Mouse (Mus musculus): ENCODE results near the gene Lipt2. TPM values are rescaled to one million over a fixed set of nuclear protein-coding genes. Genes with fewer than 3 reads are reported as not detected.

Lipt2 gene
- polyA plus RNA-seq, 1 experiment = 3.6 TPM

- WGBS = 94% methylated on average over 2 of the region's 2 CpGs
- Histone ChIP-seq H3K36me3 (ENCODE audit: control insufficient read depth, insufficient read depth, low read length) (no peaks in the 10 kb centered on the region), H3K27me3 (replicated peaks; ENCODE audit: control insufficient read depth, insufficient read depth, low read length) (no peaks in the 10 kb centered on the region), H3K4me3 (ENCODE audit: insufficient read depth, low read depth, low read length) (no peak overlapping the region), H3K27ac (ENCODE audit: insufficient read depth, low read depth, low read length) (no peak overlapping the region), H3K4me1 (ENCODE audit: control insufficient read depth, insufficient read depth, low read length) (no peaks in the 10 kb centered on the region)
- TF ChIP-seq POLR2A (IDR thresholded peaks at IDR 0.05; ENCODE audit: low read depth, low read length) (no peak), CTCF (conservative IDR thresholded peaks at IDR 0.05; ENCODE audit: insufficient read depth, insufficient read length, low read depth, low read length) (peak; percentile 58)
- DNase-seq = peak; percentile 43
Measured at GRCm38 (mm10) chr7:100124211-100124610, 34.9 kb upstream of the Lipt2 start.

GRCm38 (mm10) chr7:100125166-100125565, 33.9 kb upstream of the Lipt2 start:
- no peaks in the 10 kb centered on the region for H3K36me3 ChIP-seq (ENCODE audit: control insufficient read depth, insufficient read depth, low read length)
- no peak overlapping the region for H3K4me3 ChIP-seq (ENCODE audit: insufficient read depth, low read depth, low read length)
- no peak for TF ChIP-seq POLR2A (IDR thresholded peaks at IDR 0.05; ENCODE audit: low read depth, low read length)
- H3K27ac ChIP-seq (ENCODE audit: insufficient read depth, low read depth, low read length) = no peak overlapping the region
- H3K27me3 ChIP-seq (replicated peaks; ENCODE audit: control insufficient read depth, insufficient read depth, low read length) = no peaks in the 10 kb centered on the region
- peak; percentile 22 for DNase-seq
- no peaks in the 10 kb centered on the region for H3K4me1 ChIP-seq (ENCODE audit: control insufficient read depth, insufficient read depth, low read length)
- 77% methylated on average over 4 of the region's 4 CpGs for WGBS

DNA sequence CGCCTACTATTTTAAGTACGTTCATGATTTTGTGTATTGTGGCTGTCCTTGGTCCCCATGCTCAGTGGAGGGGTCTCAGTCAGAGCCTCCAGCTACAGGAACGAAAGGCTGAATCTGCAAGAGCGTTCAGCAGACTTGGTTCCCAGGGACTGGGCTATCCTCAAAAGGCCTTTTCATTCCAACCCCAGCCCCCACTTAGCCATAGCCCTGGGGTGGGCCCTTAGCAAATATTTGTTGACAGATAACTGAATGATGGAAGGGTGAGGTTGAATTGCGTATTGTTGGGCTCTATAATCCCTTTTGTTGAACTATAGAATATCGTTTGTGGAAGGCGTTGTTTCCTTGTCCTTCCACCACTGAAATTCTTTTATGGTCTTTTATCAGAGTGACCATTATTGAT, 32.6 kb upstream of the Lipt2 start:
- Histone ChIP-seq H3K4me1 (ENCODE audit: control insufficient read depth, insufficient read depth, low read length) (no peaks in the 10 kb centered on the region), H3K36me3 (ENCODE audit: control insufficient read depth, insufficient read depth, low read length) (no peaks in the 10 kb centered on the region), H3K27ac (ENCODE audit: insufficient read depth, low read depth, low read length) (no peak overlapping the region), H3K4me3 (ENCODE audit: insufficient read depth, low read depth, low read length) (no peak overlapping the region), H3K27me3 (replicated peaks; ENCODE audit: control insufficient read depth, insufficient read depth, low read length) (no peaks in the 10 kb centered on the region)
- DNase-seq = no peak
- TF ChIP-seq POLR2A (IDR thresholded peaks at IDR 0.05; ENCODE audit: low read depth, low read length) (no peak), CTCF (conservative IDR thresholded peaks at IDR 0.05; ENCODE audit: insufficient read depth, insufficient read length, low read depth, low read length) (no peak)
- 95% methylated on average over 7 of the region's 7 CpGs for WGBS

GRCm38 (mm10) chr7:100128262-100129041, 30.6 kb upstream of the Lipt2 start:
- WGBS = 62% methylated on average over 7 of the region's 7 CpGs
- H3K27ac ChIP-seq (ENCODE audit: insufficient read depth, low read depth, low read length) = no peak overlapping the region
- H3K4me1 ChIP-seq (ENCODE audit: control insufficient read depth, insufficient read depth, low read length) = no peaks in the 10 kb centered on the region
- TF ChIP-seq CTCF (conservative IDR thresholded peaks at IDR 0.05; ENCODE audit: insufficient read depth, insufficient read length, low read depth, low read length) = no peak
- TF ChIP-seq POLR2A (IDR thresholded peaks at IDR 0.05; ENCODE audit: low read depth, low read length) = no peak
- no peak for DNase-seq
- H3K36me3 ChIP-seq (ENCODE audit: control insufficient read depth, insufficient read depth, low read length) = no peaks in the 10 kb centered on the region
- no peak overlapping the region for H3K4me3 ChIP-seq (ENCODE audit: insufficient read depth, low read depth, low read length)
- H3K27me3 ChIP-seq (replicated peaks; ENCODE audit: control insufficient read depth, insufficient read depth, low read length) = no peaks in the 10 kb centered on the region

DNA sequence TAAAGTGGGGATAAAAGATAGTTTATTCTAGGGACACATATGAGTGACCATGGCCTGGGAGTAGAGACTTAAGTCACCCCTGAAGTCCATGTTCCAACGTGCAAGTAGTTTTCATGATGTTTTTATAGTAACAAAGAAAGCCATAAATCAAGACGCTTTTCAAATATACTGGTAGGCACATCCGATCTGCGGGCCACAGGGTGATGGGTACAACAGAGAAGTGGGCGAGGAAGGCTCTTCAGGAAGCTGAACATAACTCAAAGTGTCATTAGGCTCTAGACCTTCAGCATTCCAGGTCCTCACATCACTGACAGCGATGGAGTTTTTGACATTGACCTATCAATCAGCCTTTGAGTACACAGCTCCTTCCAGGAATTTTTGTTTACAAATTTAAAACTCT, 28.5 kb upstream of the Lipt2 start:
- no peak for DNase-seq
- TF ChIP-seq POLR2A (IDR thresholded peaks at IDR 0.05; ENCODE audit: low read depth, low read length) = no peak
- no peak for TF ChIP-seq CTCF (conservative IDR thresholded peaks at IDR 0.05; ENCODE audit: insufficient read depth, insufficient read length, low read depth, low read length)
- Histone ChIP-seq H3K4me1 (ENCODE audit: control insufficient read depth, insufficient read depth, low read length) (no peaks in the 10 kb centered on the region), H3K27ac (ENCODE audit: insufficient read depth, low read depth, low read length) (no peak overlapping the region), H3K27me3 (replicated peaks; ENCODE audit: control insufficient read depth, insufficient read depth, low read length) (no peaks in the 10 kb centered on the region), H3K36me3 (ENCODE audit: control insufficient read depth, insufficient read depth, low read length) (no peaks in the 10 kb centered on the region), H3K4me3 (ENCODE audit: insufficient read depth, low read depth, low read length) (no peak overlapping the region)
- 30% methylated on average over 6 of the region's 6 CpGs for WGBS

- DNase-seq = no peak
- H3K4me1 ChIP-seq (ENCODE audit: control insufficient read depth, insufficient read depth, low read length) = no peaks in the 10 kb centered on the region
- H3K36me3 ChIP-seq (ENCODE audit: control insufficient read depth, insufficient read depth, low read length) = no peaks in the 10 kb centered on the region
- WGBS = 73% methylated on average over 1 of the region's 1 CpGs
- H3K4me3 ChIP-seq (ENCODE audit: insufficient read depth, low read depth, low read length) = no peak overlapping the region
- no peaks in the 10 kb centered on the region for H3K27me3 ChIP-seq (replicated peaks; ENCODE audit: control insufficient read depth, insufficient read depth, low read length)
- H3K27ac ChIP-seq (ENCODE audit: insufficient read depth, low read depth, low read length) = no peak overlapping the region
- no peak for TF ChIP-seq CTCF (conservative IDR thresholded peaks at IDR 0.05; ENCODE audit: insufficient read depth, insufficient read length, low read depth, low read length)
- no peak for TF ChIP-seq POLR2A (IDR thresholded peaks at IDR 0.05; ENCODE audit: low read depth, low read length)
Measured at GRCm38 (mm10) chr7:100132379-100132778, 26.7 kb upstream of the Lipt2 start.

DNA sequence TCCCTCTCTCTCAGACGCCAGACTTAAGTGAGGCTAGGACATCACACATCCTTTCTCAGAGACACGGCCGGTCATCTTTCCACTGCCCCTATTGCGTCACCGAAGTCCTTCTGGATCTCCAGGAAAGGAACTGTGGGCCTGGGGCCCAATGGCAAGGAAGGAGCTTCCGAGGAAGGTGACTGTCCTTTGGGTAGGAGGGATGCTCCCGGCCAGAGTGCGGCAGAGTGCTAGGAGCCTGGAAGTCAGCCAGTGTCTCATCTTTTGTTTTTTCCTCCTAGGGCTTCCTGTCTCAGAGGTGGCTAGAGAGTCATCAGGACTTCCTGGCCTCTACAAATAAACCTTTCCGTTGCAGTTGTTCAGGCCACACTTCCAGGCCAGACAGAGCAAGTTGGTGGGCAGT, 22.0 kb upstream of the Lipt2 start:
- no peak overlapping the region for H3K4me3 ChIP-seq (ENCODE audit: insufficient read depth, low read depth, low read length)

More for the DNA sequence above, 22.0 kb upstream of the Lipt2 start:
- H3K27ac ChIP-seq (ENCODE audit: insufficient read depth, low read depth, low read length) = no peak overlapping the region
- H3K36me3 ChIP-seq (ENCODE audit: control insufficient read depth, insufficient read depth, low read length) = no peaks in the 10 kb centered on the region
- no peak for TF ChIP-seq POLR2A (IDR thresholded peaks at IDR 0.05; ENCODE audit: low read depth, low read length)
- no peak for TF ChIP-seq CTCF (conservative IDR thresholded peaks at IDR 0.05; ENCODE audit: insufficient read depth, insufficient read length, low read depth, low read length)
- WGBS = 69% methylated on average over 9 of the region's 9 CpGs
- DNase-seq = peak; percentile 81
- H3K4me1 ChIP-seq (ENCODE audit: control insufficient read depth, insufficient read depth, low read length) = no peaks in the 10 kb centered on the region
- no peaks in the 10 kb centered on the region for H3K27me3 ChIP-seq (replicated peaks; ENCODE audit: control insufficient read depth, insufficient read depth, low read length)

Data from kidney, adult 2 months (tissue).